In the genomic region with DNA sequence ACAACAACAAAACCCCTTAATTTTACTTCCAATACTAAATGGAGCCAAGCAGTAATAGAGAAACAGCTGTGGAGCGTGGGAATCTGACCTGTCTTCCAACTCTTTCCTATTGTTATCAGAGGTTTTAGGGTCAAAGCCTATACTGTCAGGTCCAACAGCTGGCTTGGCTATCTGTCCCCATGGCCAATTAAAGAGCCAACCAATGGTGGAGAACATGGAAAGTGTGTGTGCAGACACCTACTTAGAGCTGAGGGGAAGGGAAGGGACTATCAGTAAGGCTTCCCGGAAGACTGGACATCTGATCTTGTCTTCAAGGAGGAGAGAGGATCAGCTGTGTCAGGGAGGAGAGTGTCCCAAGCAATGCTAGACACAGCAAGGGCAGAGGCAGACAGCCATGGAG, we compare ENCODE assay signal across 13 mouse cellular contexts. TPM values are rescaled to one million over a fixed set of nuclear protein-coding genes. Genes with fewer than 3 reads are reported as not detected.
"Had no signal": no experiment of that assay in that cellular context is flagged by ENCODE, and none has a peak within 500 bp of the region (broad histone marks: within the 10 kb centered on the region; RNA-seq: fewer than 3 reads in every experiment).

No protein-coding gene starts in this region.

- DNase-seq: retina, postnatal 1 day; right cerebral cortex, adult 18-20 months; right cerebral cortex, postnatal 14 days; right cerebral cortex, postnatal 25 days; right cerebral cortex, postnatal 4 days; spleen, adult 18-20 months; thymus, adult 18-20 months; thymus, adult 2 months; thymus, postnatal 14 days; thymus, postnatal 25 days; thymus, postnatal 36 days; thymus, postnatal 4 days had no signal

RNA-seq across cellular contexts. Expression of gene Sbpl, which starts 6.0 kb away (rescaled TPM):
- total RNA-seq: neutrophil, adult 5-6 weeks had no signal

RNA-seq across cellular contexts. Expression of gene Sbp, which starts 7.6 kb away (rescaled TPM):
- total RNA-seq: neutrophil, adult 5-6 weeks had no signal

RNA-seq across cellular contexts. Expression of gene Prss30, which starts 31.3 kb away (rescaled TPM):
- total RNA-seq: neutrophil, adult 5-6 weeks had no signal

RNA-seq across cellular contexts. Expression of gene Dcpp3, which starts 31.8 kb away (rescaled TPM):
- total RNA-seq: neutrophil, adult 5-6 weeks had no signal
